Mouse (Mus musculus): ENCODE results near the gene Necap2.

Necap2 gene

DNA sequence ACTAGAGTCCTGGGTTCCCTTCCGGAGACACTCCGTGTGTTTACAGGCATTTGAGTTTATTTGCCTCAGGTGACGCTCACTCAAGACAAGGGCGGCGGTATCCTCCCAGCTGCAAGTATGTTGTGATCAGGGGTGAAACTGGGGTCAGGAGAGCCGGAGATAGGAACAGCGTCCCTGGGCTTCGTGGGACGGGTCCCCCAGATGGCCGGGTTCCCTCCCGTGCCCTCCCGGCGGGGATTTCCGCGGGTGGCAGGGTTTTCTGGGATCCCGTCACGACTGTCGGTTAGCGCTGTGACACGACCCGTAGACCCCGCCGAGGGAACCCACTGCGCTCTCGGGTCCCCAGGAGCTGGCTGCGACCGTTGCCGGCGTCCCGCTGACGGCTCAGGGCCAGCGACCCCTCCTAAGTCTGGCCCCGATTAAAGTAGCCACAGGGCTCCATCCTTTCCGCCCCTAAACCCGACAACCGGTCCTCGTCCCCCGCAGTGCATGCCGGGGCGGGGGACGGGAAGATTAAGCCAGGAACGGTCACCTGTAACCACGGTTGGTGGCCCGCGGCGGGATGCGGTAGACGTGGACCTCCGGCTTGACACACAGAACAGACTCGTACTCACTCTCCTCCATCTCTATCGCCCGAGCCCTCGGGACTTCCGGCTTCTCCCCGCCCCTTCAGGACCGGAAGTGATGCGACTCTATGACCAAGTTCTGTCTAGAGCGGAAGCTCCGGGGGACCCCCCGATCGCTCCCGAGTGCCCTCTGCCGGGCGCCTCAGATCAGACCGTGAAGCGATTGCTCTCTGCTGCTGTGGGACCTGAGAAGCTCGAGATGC lies at the start of gene Necap2:
Gene Necap2 (minus strand): TSS at position 677 of the 829 bp plus-strand sequence.
- peak; percentile 90 to 94 for DNase-seq (ENCODE audit: low spot score in 2 of 2)

DNA sequence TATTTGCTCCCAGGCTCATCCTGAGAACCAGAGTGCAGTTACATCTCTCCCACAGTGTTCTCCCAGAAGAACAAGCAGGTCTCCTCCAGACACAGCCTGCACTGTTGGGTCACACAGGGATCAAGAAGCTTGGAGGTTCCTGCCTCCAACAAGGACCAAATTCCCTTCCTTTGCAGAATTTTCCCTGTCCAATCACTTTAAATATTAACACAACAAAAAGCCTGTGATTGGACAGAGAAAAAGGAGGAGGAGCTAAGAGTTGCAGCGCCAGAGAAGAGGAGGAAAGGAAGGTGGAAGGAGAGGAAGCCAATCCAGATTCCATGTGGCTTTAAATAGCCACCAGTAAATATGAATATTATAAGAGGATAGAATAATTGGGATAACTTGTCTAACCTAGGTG lies 44.9 kb upstream of the Necap2 start:
- no peak for DNase-seq (ENCODE audit: low spot score in 2 of 2)

DNA sequence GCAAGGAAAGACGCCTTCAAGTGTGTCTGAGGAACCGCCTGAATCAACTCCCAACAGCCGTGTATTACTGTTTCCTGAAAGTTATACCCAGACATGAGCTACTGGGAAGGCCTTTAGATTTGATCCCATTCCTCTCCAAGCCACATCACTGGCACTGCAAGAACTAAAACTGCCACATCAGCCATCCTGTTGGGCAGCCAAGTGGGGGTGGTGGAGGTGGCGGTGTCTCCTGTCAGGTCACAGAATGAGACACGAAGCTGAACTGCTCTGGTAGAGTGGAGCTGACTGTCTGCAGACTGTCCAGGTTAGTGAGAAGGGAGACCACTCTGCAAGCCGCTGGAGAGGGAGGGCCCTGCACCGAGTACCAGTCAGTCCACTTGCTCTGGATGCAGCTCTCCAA lies 44.5 kb upstream of the Necap2 start:
- DNase-seq (ENCODE audit: low spot score in 2 of 2): no peak

DNA sequence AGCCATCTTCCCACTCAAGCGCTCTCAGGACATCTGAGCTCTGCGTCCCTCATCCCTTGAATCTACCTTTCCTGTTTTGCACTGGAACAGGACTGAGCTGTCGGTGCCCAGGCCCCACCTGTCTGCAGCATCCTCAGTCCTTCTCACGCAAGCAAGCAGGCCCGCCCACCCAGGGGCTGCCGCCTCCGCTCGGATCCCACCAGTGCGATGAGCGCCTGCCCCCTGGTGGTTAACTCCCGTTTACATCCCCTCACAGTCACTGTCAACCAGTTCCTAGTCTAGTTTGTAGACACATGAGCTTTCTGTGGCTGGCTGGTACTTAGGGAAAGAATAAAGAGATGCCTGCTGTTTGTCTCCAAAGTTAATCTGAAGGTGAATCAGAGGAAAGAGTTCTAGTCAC lies 42.5 kb upstream of the Necap2 start:
- peak; percentile 52 to 53 for DNase-seq (ENCODE audit: low spot score in 2 of 2)

DNA sequence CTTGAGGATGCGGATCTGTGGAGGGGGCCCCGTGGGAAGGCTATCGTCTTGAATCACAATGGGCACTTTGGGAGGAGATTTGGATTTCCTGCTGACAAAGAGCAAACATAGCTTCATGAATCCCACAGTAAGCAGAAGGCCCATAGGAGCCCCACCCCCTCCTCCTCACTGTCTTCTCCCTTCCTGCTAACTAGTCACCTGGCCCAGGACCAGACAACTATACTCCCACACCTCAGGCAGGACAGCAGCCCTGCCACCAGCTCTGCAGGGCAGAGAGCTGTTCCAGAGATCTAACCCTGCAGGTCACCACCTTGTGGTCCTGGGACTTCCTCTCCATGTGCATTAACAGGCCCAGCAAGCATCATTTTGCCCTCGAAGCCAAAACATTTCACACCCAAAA lies 40.5 kb upstream of the Necap2 start:
- DNase-seq (ENCODE audit: low spot score in 2 of 2): no peak

DNA sequence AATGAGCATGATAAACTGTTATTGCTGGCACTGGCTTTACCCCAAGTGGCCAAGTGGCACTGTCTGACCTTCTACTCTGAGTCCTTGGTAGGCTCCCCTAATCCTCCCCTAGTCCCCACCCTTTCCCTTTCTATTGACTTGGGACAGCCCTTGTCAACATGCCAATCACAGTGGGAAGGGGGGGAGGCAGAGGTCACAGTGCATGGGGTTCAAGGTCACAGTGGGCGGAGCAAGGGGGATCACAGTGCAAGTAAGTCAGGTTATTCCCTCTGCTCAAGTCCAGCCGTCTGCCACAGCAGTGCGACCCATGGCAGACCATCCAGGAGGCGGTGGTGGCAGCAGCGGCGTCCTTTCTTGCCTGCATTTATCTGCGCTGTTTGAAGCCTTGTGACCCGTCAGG lies 37.2 kb upstream of the Necap2 start:
- DNase-seq (ENCODE audit: low spot score in 2 of 2): no peak

DNA sequence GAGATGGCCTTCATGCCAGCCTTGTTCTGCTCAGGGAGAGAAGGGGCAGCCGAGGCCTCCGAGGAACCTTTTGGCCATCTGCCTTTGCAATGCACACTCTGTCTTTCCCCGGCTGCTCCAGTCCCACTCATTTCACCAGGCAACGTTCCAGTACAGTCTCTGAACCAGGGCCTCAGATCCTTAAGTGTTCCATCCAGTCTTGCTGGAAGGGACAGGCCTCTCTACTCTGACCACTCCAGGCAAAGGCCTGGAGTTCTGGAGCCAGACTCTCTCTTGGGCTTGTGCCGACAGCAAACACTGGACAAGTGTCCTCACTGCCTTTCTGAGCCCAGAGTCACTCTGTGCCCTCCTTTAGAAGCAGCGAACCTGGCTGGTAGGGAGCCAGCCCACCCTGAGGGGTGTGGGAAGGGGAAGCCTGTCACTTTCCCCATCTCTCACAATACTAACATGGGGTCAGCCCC lies 36.4 kb upstream of the Necap2 start:
- DNase-seq (ENCODE audit: low spot score in 2 of 2): peak; percentile 35 to 37

DNA sequence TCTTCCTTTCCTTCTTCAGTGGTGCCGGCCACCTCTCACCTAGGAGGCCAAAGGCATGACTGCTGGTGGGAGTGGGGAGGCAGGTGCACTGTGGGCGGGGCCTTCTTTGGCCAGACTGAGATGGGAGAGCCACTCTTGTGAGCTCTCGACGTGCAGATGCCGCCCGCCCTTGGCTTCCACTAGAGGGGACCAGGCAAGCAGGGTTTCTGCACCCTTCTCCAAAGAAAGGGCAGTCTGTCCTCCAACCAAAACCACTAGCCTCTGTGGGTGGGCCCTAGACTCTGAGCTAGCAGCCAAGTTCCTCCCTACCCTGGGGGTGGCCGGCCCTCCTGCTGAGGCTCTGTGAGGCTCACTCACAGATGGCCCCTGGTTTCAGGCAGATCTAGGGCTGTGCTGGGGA lies 35.7 kb upstream of the Necap2 start:
- DNase-seq (ENCODE audit: low spot score in 2 of 2): no peak

DNA sequence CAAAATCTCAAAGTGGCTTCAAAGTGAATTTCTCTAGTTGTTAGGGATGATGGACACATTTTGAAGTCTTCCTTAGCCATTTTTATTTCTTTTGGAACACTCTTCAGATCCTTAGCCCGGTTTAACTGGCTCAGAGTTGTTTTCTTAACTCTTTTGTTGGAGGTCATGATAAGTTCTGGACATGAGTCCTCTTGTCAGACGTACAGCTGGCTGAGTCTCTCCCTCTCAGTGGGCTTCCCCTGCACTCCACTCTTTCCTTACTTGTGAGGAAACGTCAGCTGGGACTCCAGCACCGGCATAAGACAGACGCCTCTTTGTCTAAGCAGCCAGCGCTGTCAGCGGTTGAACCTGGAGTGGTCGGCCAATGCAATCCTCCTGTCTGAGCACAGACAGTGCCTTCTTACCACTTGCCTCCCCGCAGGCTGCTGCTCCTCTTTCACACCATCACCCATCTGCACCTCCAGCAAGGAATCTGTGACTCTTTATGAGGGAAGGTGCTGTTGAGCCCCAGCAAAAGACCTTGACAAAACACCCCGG lies 30.1 kb upstream of the Necap2 start:
- no peak for DNase-seq (ENCODE audit: low spot score in 2 of 2)

DNA sequence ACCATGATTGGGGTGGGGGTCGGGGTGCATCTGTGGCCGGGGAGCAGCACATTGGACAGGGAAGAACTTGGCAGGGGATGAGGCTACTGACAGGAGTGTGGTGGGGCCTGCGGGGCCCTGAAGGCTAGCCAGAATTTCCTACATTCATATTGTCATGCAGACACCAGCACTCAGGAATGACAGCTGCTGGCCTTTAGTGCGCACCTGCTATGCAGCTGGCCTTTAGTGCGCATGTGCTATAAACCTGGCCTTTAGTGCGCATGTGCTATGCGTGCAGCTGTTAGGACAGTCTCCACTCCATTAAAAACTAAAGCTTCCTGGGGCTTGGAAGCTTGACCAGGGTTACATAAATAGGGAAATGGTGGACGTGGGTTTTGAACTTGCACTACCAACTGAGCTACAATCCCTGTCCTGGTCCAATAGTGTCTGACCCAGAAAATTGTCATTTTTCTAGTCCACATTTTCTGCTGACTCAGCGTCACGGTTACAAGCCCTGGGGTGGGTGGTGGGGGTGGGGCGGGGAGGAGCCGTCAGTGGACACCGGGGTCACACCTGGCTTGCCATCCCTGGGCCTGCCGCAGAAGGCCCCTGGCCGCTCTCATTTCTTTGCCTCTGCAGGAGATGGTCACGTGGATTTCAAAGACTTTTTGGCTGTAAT lies 28.5 kb upstream of the Necap2 start:
- no peak for DNase-seq (ENCODE audit: low spot score in 2 of 2)

DNA sequence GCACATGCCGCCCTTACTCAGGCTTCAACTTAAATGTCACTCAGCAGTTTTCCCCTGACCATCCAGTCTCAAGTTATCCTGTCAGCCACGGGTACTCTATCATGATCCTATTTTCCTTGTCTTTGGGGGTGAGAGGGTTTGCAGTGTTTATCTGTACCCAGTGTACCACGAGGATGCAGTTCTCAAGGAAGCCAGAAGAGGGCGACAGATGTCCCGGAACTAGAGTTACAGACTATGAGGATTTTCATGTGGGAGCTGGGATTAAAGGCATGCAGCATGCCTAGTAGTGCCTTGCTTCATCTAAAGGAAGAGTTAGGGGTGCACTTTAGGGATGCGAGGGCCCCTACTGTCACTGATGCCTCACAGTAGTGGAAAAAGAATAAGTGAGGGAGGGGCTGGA lies 23.7 kb upstream of the Necap2 start:
- no peak for DNase-seq (ENCODE audit: low spot score in 2 of 2)

DNA sequence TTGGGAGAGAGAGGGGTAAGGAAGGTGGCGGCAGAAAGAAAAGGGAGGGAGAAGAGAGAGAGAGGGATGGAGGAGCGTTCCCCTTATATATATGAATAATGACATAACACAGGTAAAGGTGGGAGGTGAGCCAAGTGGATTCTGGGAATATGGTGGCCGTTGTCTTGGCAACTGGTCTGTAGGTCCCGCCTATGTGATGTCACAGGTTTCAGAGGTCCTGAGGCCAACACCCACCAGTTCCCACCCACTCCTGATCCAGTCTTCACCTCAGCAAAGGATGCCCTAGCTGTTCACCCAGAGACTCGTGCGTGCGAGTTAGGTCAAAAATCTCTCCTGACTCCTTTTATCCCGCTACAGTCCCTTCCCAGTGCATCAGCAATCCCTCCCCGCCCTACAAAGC lies 23.1 kb upstream of the Necap2 start:
- DNase-seq (ENCODE audit: low spot score in 2 of 2): no peak

DNA sequence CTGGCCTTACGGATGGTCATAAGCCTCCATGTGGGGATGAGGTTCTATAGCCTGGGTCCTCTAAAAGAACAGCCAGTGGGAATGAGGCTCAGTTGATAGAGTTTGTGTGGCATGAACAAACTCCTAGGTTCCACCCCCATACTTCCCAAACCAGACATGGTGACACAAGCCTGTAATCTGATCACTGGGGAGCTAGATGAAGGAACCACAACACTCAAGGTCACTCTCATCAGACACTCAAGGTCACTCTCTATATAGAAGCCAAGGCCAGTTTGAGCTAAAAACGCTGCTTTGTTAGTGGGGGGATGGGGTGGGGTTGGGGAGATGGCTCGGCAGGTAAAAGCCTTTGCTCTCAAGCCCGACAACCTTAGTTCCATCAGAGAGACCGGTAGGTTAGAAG lies 21.8 kb upstream of the Necap2 start:
- no peak for DNase-seq (ENCODE audit: low spot score in 2 of 2)

DNA sequence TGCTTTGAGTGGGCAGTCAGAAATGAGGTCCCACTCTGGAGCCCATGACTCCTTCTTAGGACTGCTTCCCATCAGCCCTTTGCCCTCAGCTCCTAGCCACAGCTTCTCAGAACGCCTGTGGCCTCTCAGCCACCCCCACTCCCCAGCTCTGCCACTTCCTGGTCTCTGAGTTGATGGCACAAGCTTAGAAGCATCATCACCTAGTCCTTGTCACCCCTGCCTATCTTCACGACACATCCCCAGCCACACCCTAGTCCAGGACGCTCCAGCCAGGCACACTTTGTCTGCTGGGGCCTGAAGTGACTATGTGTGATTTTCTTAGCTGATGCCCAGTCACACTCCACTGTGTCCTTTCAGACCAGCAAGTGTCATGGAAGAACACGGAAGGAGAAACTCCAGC lies 20.8 kb upstream of the Necap2 start:
- DNase-seq (ENCODE audit: low spot score in 2 of 2): no peak

DNA sequence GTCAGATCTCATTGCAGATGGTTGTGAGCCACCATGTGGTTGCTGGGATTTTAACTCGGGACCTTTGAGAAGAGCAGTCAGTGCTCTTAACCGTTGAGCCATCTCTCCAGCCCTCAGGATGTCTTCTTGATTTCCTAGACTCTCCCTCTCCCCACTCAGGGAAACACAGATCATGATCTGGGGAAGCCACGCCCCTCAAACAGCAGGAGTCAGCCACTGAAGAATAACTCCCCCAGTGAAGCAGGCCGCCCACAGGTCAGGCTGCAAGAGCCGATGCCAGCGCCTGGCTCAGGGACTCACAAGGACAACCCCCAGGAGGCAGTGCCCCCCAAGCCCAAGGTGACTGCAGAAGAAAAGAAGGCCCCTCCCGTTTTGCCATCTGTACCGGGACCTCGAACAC lies 18.6 kb upstream of the Necap2 start:
- no peak for DNase-seq (ENCODE audit: low spot score in 2 of 2)

DNA sequence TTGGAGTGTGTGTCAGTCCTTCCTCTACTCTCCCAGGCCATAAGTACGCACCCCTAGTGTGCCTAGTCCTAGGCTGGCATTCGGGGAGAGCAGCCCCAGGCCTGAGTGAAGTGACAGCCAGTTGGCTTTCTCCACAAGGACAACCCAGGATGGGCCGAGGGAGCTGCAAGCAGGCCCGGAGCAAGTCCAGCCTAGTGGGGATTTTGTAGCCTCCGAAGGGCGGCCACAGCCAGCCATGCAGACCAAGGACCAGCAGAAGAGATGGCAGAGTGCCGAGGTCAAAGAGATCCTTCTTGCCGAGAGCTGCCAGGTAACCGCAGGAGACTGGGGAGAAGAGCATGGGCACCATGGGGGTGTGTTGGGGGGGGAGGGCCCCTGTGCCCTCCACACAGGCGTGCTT lies 16.9 kb upstream of the Necap2 start:
- no peak for DNase-seq (ENCODE audit: low spot score in 2 of 2)

DNA sequence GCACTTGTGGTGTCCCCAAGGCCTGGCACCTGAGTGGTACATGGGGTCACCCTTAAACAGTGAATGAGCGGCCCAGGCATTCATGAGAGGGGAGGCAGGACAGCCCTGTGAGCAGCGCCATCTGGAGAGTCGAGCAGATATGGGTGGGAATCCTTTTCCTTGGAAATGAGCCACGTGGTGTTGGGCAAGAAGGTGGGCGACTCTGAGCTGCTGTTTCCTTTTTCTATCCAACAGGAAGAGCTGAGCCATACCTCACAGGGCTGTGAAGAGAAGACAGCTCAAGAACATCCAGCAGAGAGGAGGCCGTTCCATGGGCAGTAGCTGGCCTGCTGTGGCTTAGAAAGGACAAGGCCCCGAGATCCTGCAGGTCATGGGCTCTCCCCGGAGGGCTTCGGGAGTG lies 10.6 kb upstream of the Necap2 start:
- peak; percentile 44 to 48 for DNase-seq (ENCODE audit: low spot score in 2 of 2)

DNA sequence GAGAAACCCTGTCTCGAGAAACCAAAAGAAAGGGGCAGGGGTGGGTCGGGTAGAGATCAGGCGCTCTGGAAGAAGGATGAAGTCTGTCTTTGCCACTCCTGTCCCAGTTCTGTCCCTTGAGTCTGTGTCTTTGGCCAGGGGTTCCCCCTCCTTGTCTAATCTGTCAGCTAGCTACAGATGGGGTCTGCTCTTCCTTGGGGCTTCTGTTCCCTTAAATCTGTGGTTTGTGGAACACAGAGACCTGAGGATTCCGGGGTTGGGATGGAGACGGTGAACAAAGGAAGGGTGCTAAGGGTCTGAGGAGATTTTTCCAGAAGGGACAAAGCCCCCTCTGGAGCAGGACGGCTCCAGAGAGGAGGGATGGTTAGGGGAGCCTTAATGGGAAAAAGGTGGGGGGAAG lies 9.9 kb upstream of the Necap2 start, which contains the start of gene Spata21:
Gene Spata21 (plus strand): TSS at position 301 of the 400 bp plus-strand sequence.
- no peak for DNase-seq (ENCODE audit: low spot score in 2 of 2)

DNA sequence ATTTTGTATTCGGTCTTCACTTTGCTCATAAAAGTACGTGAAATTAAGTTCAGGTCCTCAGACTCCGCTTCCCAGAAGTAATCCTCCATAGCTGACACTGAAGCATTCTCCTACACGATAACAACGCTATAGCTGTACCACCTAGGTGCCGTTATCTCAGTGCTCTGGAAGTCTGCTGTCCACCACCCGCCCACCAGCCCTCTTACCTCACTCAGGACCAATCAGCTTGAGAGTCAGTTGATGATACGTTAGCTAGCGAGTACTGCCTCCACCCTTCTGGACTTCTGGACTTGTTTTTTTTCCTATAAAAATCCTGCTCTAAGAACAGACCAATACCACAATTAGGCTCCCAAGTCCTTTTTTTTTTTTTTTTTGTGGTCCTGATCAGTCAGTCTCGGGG lies 8.7 kb upstream of the Necap2 start:
- DNase-seq (ENCODE audit: low spot score in 2 of 2): no peak

DNA sequence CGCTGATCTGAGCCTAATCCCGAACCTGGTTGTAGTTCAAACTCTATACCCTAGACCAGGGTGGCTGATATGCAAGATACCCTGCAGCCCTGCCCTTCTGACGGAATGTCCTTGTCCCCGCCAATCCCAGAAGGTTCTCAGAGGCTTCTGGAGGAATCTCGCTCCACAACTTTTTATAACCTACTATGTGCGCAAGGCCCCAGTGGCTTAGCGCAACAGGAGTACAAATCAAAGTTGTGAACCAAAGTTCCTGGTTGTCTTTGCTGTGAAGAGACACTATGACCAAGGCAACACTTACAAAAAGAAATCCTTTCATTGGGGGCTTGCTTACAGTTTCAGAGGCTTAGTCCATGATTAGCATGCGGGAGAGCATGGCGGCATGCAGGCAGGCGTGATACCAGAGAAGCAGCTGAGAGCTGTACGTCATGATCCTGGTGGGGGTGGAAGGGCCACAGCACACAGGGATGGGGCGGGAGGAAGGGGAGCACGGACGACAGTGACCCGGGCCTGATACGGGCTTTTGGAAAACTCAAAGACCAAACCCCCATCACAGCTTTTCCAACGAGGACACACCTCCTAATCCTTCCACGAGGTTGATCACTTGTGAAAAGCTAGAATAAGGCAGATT lies 467 bp upstream of the Necap2 start:
- no peak for DNase-seq (ENCODE audit: low spot score in 2 of 2)

DNA sequence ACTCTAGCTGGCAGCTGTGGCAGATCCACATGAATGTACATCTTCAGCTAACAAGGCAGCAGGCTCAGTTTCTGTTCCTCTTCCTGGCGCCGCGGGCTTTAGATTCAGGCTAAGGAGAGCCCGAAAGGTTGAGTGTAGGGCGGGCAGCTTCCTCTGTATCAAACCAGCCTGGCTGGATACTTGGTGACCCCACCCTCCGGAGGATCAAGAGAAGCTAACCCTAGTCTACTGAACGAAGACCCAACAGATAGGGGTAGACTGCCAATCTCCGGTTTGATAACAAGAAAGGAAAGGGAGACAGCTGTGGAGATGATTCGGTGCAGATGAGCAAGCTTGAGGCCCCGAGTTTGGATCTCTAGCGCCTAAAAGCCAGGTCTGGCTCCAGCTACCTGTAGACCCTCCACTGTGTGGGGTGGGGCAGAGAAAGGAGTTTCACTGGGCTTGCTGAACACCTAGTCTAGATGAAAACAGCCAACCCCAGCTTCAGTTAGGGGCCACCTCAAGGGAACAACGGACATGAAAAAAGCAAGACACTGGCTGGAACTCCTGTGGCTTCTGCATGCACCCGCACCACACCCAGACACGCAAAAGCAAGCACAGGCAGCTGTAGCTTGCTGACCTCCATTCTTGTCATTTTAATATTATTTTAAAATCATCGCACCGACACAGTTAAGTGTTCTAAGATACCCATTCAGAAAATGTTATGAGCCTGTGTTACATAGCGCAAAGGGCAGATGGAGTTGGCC lies 1.2 kb downstream of the Necap2 start:
- DNase-seq (ENCODE audit: low spot score in 2 of 2): no peak

DNA sequence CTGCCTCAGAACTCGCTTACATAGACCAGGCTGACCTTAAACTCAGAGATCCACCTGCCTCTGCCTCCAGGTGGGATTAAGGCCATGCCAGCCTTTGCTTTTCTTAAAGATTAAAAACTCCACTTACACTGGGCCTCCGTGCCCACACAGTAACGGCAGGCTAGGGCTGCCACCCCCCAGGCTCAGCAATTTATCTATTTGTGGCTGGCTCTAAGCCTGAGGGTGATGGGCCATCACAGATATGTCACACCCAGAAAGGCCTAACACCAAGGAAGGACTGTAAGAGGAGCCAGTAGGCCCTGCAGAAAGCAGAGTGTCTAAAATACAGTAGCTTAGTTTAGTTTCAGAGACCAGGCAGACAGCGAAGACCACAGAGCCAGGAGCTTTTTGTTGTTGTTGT lies 4.0 kb downstream of the Necap2 start:
- DNase-seq (ENCODE audit: low spot score in 2 of 2): no peak
